Mouse (Mus musculus) ovary, postnatal 14 days (tissue): ENCODE measurements around the gene Ccdc191.

Experiments
- DNase-seq: peaks from one replicate; pipeline ENCODE4 v3.0.0; 2022; ENCODE audit warnings: low spot score

The Ccdc191 gene

GRCm38 (mm10) chr16:43931502-43931901 lies 41.9 kb downstream of the Ccdc191 start:
- DNase-seq: no peak

- no peak for DNase-seq
These were observed 42.7 kb downstream of the Ccdc191 start for GRCm38 (mm10) chr16:43932319-43932718.

GRCm38 (mm10) chr16:43933041-43933440 lies 43.4 kb downstream of the Ccdc191 start:
- no peak for DNase-seq

- DNase-seq: no peak
These were observed 45.3 kb downstream of the Ccdc191 start for GRCm38 (mm10) chr16:43934856-43935255.

GRCm38 (mm10) chr16:43935367-43935766 lies 45.8 kb downstream of the Ccdc191 start:
- DNase-seq: no peak

- no peak for DNase-seq
These were observed 46.3 kb downstream of the Ccdc191 start for GRCm38 (mm10) chr16:43935892-43936291.

- no peak for DNase-seq
These were observed 51.2 kb downstream of the Ccdc191 start for GRCm38 (mm10) chr16:43940846-43941245.

GRCm38 (mm10) chr16:43945351-43945750 lies 55.8 kb downstream of the Ccdc191 start:
- no peak for DNase-seq

- DNase-seq: no peak
These were observed 56.3 kb downstream of the Ccdc191 start for GRCm38 (mm10) chr16:43945869-43946268.

GRCm38 (mm10) chr16:43951591-43951990 lies 62.0 kb downstream of the Ccdc191 start:
- DNase-seq: no peak

GRCm38 (mm10) chr16:43954913-43955312 lies 65.3 kb downstream of the Ccdc191 start:
- no peak for DNase-seq

GRCm38 (mm10) chr16:43958038-43958437 lies 68.4 kb downstream of the Ccdc191 start:
- no peak for DNase-seq

GRCm38 (mm10) chr16:43963291-43963690 lies 73.7 kb downstream of the Ccdc191 start:
- no peak for DNase-seq

- DNase-seq: no peak
These were observed 74.2 kb downstream of the Ccdc191 start for GRCm38 (mm10) chr16:43963780-43964179.

GRCm38 (mm10) chr16:43965781-43966389 lies 76.3 kb downstream of the Ccdc191 start:
- no peak for DNase-seq

- DNase-seq: no peak
These were observed 80.8 kb downstream of the Ccdc191 start for GRCm38 (mm10) chr16:43970426-43970825.

GRCm38 (mm10) chr16:43971189-43971588 lies 81.6 kb downstream of the Ccdc191 start:
- DNase-seq: no peak

GRCm38 (mm10) chr16:43971741-43972140 lies 82.1 kb downstream of the Ccdc191 start:
- DNase-seq: no peak

GRCm38 (mm10) chr16:43972391-43972790 lies 82.8 kb downstream of the Ccdc191 start:
- DNase-seq: no peak

- no peak for DNase-seq
These were observed 83.5 kb downstream of the Ccdc191 start for GRCm38 (mm10) chr16:43973147-43973546.

GRCm38 (mm10) chr16:43973606-43974220 lies 84.1 kb downstream of the Ccdc191 start:
- no peak for DNase-seq

GRCm38 (mm10) chr16:43979010-43979327 lies 89.4 kb downstream of the Ccdc191 start:
- no peak for DNase-seq

- peak; percentile 23 for DNase-seq
These were observed 89.9 kb downstream of the Ccdc191 start, which contains the start of gene Zdhhc23 for GRCm38 (mm10) chr16:43979328-43980109. TSS of gene Zdhhc23 (minus strand) at chr16:43979791.
